Mouse (Mus musculus): ENCODE results near the gene Cd59b.
"Not testable (repeated sequence)": the region's sequence is repeated elsewhere in the genome, so short reads cannot be mapped to it uniquely, and the experiment has no call there.

Cd59b gene

GRCm38 (mm10) chr2:104064152-104064551 lies 5.5 kb upstream of the Cd59b start:
- no peak for DNase-seq (ENCODE audit: low spot score in 2 of 2)

DNA sequence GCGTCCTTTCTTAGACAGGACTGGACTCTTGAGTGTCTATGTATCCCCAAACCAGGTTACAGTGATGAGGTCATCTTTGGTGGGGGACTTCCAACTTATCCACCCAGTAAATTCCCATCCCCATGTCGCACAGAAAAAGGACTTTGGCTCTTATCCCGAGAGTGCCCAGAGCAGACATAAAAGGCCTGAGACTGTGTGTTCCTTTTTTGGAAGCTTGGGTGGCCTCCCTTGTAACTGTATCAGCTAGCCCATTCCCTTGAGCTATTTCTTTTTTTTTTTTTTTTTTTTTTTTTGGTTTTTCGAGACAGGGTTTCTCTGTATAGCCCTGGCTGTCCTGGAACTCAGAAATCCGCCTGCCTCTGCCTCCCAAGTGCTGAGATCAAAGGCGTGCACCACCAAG lies 4.1 kb upstream of the Cd59b start, which contains the start of gene Gm10912:
Gm10912 (plus strand) TSS at position 301 of the 400 bp plus-strand sequence.
- not testable (repeated sequence) for DNase-seq (ENCODE audit: low spot score in 2 of 2)

DNA sequence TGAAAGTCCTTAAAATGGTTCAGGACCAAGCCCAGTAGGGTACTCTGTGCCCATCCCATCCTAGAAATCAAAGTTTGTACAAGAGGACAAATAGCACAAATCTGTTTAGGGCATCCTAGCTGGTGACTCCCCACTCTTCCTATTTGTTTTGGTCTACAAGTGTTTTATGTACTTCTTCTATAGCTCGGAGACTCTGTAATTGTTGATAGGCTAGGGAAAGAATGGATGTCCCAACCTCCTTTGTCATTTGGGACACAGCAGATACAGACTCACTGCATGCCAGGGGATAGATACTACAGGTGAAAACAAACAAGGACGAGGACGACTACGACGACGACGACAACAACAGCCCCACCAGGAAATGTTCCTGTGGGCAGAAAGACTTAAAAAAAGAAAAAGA lies 1.2 kb upstream of the Cd59b start, which contains the start of gene Gm10799:
Gm10799 (minus strand) TSS at position 101 of the 400 bp plus-strand sequence.
- DNase-seq (ENCODE audit: low spot score in 2 of 2), result not testable (repeated sequence)

GRCm38 (mm10) chr2:104078285-104078684 lies 8.6 kb downstream of the Cd59b start:
- not testable (repeated sequence) for DNase-seq (ENCODE audit: low spot score in 2 of 2)

DNA sequence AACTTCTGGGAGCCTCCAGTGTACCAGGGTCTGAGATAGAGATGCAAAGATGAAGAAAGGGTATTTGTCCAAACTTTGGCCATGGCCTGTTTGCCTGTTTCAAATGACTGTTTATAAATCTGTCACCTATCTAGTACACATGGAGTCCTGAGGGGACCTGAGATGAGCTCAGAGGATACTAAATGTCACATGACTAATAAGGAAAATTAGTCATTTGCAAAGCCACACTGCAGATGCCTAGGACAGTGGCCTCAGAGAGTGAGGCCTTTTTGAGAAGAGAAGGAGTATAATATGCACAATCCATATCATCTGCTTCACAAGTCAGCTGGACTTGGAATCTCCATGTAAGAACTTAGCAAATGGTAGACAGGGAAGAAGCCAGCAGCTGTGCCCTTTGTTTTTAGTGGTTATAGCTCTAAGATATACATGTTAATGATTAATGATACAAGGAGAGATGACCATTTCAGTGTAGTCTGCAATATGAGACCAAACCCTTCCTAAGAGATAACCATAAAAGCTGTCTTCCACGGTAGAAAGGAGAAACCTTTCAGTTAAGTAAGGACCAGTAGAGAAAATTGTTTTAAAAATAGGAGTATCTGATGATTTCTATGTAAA lies 11.9 kb downstream of the Cd59b start:
- not testable (repeated sequence) for DNase-seq (ENCODE audit: low spot score in 2 of 2)

DNA sequence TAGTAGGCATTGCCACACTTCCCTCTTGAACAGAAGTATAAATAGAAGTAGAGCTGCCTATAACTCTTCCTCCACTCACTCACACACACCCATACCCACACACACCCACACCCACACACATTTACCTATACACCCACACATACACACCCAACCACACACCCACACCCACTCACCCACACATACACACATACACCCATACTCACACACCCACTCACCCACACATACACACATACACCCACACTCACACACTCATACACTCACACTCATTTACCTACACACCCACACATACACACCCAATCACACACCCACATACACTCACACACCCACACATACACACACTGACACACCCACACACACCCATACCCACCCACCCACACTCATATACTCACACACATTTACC lies 12.8 kb downstream of the Cd59b start:
- no peak for DNase-seq (ENCODE audit: low spot score in 2 of 2)

GRCm38 (mm10) chr2:104084027-104084426 lies 14.4 kb downstream of the Cd59b start:
- not testable (repeated sequence) for DNase-seq (ENCODE audit: low spot score in 2 of 2)

DNA sequence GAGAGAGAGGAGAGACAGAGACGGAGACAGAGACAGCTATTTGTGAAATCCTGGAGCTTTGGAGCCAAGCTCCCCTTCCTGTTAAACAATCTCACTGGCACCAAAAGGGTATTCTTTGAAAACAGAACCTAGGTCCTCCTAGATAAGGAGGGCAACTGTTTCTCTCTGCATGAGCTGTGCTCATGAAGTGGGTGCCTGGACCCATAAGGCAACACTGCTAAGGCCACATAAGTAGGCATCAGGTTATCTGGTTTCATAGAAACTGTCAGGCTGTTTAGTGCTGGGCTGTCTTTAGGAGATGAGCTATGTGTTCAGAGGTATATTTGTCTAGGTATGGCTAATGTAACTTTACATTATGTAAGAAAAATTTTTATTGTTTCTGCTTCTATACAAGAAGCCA lies 17.9 kb downstream of the Cd59b start:
- DNase-seq (ENCODE audit: low spot score in 2 of 2), result not testable (repeated sequence)

DNA sequence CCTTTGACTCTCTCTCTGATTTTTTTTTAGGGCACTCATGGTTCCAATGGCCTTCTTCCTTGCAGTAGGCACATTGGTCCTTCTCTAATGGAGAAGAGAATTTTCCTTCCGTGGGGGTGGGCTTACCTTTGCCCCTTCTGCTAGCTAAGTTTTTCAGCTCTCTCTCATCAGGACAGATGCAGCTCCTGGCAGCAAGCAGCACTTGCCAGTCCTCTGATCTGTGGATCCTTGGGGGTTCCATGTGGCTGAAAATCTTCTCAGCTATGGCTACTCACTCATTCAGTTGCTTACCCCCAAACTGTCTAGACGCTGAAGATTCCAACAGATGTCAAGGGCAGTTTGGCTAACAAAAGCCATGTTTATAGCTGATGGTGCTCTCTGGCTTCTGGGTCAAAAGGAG lies 23.7 kb downstream of the Cd59b start:
- no peak for DNase-seq (ENCODE audit: low spot score in 2 of 2)

GRCm38 (mm10) chr2:104095741-104096213 lies 26.1 kb downstream of the Cd59b start, which contains the start of gene Cd59a:
Cd59a (plus strand) TSS chr2:104095801.
- peak; percentile 18 to 22 for DNase-seq (ENCODE audit: low spot score in 2 of 2)

GRCm38 (mm10) chr2:104096256-104096655 lies 26.6 kb downstream of the Cd59b start:
- DNase-seq (ENCODE audit: low spot score in 2 of 2), result no peak

DNA sequence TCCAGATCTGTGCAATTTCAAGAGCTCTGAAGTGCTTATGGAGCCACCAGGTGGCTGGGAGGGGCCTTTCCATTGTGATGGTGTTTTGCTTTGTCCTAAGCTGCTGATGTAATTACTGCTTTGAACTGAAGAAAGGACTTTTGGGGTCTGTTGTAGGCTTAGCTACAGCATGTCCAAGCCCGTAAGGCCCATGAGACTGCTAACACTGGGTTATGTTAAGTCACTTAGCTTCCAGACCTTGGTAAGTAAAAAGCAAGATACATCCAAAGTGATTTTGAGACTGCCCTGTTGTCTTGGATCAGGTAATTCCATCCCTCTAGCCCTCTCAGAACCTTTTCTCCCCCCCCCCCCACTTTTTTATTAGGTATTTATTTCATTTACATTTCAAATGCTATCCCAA lies 27.1 kb downstream of the Cd59b start:
- not testable (repeated sequence) for DNase-seq (ENCODE audit: low spot score in 2 of 2)

DNA sequence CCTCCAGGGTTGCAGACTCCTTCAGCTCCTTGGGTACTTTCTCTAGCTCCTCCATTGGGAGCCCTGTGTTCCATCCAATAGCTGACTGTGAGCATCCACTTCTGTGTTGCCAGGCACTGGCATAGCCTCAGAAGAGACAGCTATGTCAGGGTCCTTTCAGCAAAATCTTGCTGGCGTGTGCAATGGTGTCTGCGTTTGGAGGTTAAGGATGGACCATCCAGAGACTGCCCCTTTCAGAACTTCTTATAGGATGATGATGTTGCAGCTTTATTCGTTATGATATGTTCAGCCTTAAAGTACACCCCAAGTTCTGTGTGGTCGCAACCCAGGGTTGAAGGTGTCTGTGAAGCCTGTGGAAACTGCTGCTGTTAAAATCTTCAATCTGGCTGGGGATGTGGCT lies 27.7 kb downstream of the Cd59b start:
- not testable (repeated sequence) for DNase-seq (ENCODE audit: low spot score in 2 of 2)

- DNase-seq (ENCODE audit: low spot score in 2 of 2), result no peak
Observed at GRCm38 (mm10) chr2:104098529-104099230, 29.0 kb downstream of the Cd59b start.

DNA sequence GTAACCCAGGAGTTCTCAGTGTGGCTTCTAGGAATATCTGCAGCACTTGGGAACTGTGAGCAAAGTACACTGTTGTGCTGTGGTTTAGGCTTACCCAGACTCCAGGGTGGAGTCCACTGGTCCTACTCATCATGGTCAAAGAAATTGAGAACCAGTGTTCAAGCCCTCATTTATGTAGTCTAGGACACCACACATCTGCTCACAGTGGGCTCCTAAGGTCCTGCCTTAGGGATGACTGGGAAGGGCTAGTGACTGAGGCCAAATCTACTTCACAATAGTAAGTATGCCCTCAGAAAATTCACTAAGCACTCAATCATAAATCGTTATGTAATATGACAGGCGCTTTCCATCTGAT lies 29.6 kb downstream of the Cd59b start:
- no peak for DNase-seq (ENCODE audit: low spot score in 2 of 2)

GRCm38 (mm10) chr2:104099946-104100345 lies 30.3 kb downstream of the Cd59b start:
- DNase-seq (ENCODE audit: low spot score in 2 of 2), result no peak

GRCm38 (mm10) chr2:104104800-104105199 lies 35.2 kb downstream of the Cd59b start:
- DNase-seq (ENCODE audit: low spot score in 2 of 2), result no peak

DNA sequence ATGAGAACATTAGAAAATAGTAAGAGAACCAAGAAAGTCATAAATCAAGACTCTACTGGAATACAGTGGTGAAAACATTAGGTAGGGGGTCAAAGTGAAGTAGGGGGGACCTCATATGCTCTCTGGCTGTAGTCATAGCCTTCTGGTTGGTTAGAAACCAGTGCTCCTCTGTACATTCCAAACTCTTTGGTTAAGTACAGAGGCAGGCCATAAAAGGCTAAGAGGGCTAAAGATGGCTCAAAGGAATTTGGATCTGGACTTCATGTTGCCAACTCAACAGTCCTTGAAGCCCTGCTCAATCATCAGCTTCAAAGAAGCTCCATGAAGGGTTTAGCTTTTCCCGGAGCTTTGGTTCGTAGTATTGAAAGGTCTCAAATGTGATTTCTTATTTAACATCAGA lies 39.4 kb downstream of the Cd59b start:
- DNase-seq (ENCODE audit: low spot score in 2 of 2), result not testable (repeated sequence)

GRCm38 (mm10) chr2:104109528-104109927 lies 39.9 kb downstream of the Cd59b start:
- no peak for DNase-seq (ENCODE audit: low spot score in 2 of 2)

- no peak for DNase-seq (ENCODE audit: low spot score in 2 of 2)
Observed at GRCm38 (mm10) chr2:104110031-104110430, 40.4 kb downstream of the Cd59b start.

GRCm38 (mm10) chr2:104111170-104111797 lies 41.6 kb downstream of the Cd59b start:
- not testable (repeated sequence) for DNase-seq (ENCODE audit: low spot score in 2 of 2)

DNA sequence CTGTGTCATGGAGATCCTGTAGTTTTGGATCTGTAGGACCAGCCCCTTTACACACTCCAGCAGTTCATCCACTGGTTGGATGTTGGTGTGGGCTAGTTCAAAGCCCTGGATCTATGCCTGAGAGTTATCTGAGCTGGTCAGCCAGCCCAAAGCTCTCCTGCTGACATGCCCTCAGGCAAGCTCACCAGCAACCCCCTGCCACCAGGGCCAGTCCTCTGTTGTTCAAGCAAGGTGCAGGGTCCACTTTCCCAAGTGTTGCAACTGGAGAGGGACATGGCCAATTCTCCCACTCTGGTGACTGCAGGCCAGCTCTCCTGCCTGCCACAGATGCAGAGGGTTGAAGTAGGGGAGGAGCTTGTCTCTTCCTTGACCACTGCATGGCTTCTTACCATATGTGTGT lies 43.9 kb downstream of the Cd59b start:
- DNase-seq (ENCODE audit: low spot score in 2 of 2), result not testable (repeated sequence)

DNA sequence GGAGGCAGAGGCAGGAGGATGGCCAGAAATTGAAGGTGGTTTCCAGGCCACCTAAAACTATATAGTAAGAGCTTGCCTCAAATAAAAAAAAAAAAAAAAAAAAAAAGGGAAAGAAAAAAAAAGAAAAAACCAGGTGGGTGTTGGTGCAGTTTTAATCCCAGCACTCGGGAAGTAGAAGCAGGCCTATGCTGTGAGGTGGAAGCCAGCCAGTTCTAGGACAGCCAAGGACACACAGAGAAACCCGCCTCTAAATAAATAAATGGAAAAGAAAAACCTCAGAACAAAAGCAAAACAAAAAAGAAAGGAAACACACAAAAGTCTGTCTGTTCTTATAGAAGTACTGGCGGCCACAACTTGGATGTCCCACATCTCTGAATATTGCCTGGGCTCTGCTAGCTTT lies 45.2 kb downstream of the Cd59b start:
- DNase-seq (ENCODE audit: low spot score in 2 of 2), result no peak
